Mouse (Mus musculus): ENCODE measurements at regions not wholly inside any gene's neighbourhood (a gene's known extent, or its start where the extent isn't known, plus 50 kb on each side); places are given as distances from the start of the nearest gene placed in this dataset.
A peak's percentile ranks its signal among the peaks of the same experiment; 100 is the strongest.

GRCm38 (mm10) chr7:136501855-136502847 lies 392.3 kb upstream of the Mgmt start:
- Histone ChIP-seq H3K36me3 (no peaks in the 10 kb centered on the region), H3K27ac (no peak overlapping the region), H3K9ac (no peak overlapping the region), H3K9me3 (no peaks in the 10 kb centered on the region), H3K27me3 (peaks cover 45% of the 10 kb centered on the region), H3K4me1 (peaks cover 9% of the 10 kb centered on the region), H3K4me2 (peak overlapping the region; percentile 26), H3K4me3 (no peak overlapping the region)
- peak; percentile 31; the same call in 1 of the 2 replicates for ATAC-seq (ENCODE audit: borderline replicate concordance, extremely low read depth, low FRiP score, low TSS enrichment)
- WGBS: 27% methylated on average over 32 of the region's 32 CpGs

GRCm38 (mm10) chr7:136511389-136511788 lies 383.0 kb upstream of the Mgmt start:
- WGBS: 70% methylated on average over 6 of the region's 6 CpGs
- H3K27ac ChIP-seq: no peak overlapping the region
- H3K4me2 ChIP-seq: no peak overlapping the region
- ATAC-seq (ENCODE audit: borderline replicate concordance, extremely low read depth, low FRiP score, low TSS enrichment): no peak
- H3K4me1 ChIP-seq: no peaks in the 10 kb centered on the region
- H3K9ac ChIP-seq: no peak overlapping the region
- H3K9me3 ChIP-seq: no peaks in the 10 kb centered on the region
- H3K4me3 ChIP-seq: no peak overlapping the region
- H3K27me3 ChIP-seq: no peaks in the 10 kb centered on the region
- H3K36me3 ChIP-seq: no peaks in the 10 kb centered on the region

- H3K27ac ChIP-seq: no peak overlapping the region
- no peaks in the 10 kb centered on the region; the same call in 1 of the 2 replicates for H3K27me3 ChIP-seq
- H3K4me1 ChIP-seq: no peaks in the 10 kb centered on the region
- WGBS: 42% methylated on average over 1 of the region's 1 CpGs
- H3K36me3 ChIP-seq: no peaks in the 10 kb centered on the region
- no peak overlapping the region for H3K4me3 ChIP-seq
- H3K9ac ChIP-seq: no peak overlapping the region
- H3K9me3 ChIP-seq: no peaks in the 10 kb centered on the region
- H3K4me2 ChIP-seq: no peak overlapping the region
- no peak for ATAC-seq (ENCODE audit: borderline replicate concordance, extremely low read depth, low FRiP score, low TSS enrichment)
Observed at GRCm38 (mm10) chr7:136515376-136515775, 379.0 kb upstream of the Mgmt start.

- Histone ChIP-seq H3K4me2 (no peak overlapping the region), H3K4me3 (no peak overlapping the region), H3K36me3 (no peaks in the 10 kb centered on the region), H3K4me1 (no peaks in the 10 kb centered on the region), H3K27ac (no peak overlapping the region), H3K27me3 (no peaks in the 10 kb centered on the region), H3K9ac (no peak overlapping the region), H3K9me3 (no peaks in the 10 kb centered on the region)
- ATAC-seq (ENCODE audit: borderline replicate concordance, extremely low read depth, low FRiP score, low TSS enrichment): no peak
- 82% methylated on average over 9 of the region's 9 CpGs for WGBS
Observed at GRCm38 (mm10) chr7:136525821-136526220, 368.6 kb upstream of the Mgmt start.

GRCm38 (mm10) chr7:136530006-136530785 lies 364.2 kb upstream of the Mgmt start:
- Histone ChIP-seq H3K27ac (no peak overlapping the region), H3K4me2 (no peak overlapping the region), H3K27me3 (no peaks in the 10 kb centered on the region), H3K4me1 (no peaks in the 10 kb centered on the region), H3K9me3 (no peaks in the 10 kb centered on the region), H3K4me3 (no peak overlapping the region), H3K36me3 (no peaks in the 10 kb centered on the region), H3K9ac (no peak overlapping the region)
- no peak for ATAC-seq (ENCODE audit: borderline replicate concordance, extremely low read depth, low FRiP score, low TSS enrichment)
- 76% methylated on average over 8 of the region's 8 CpGs for WGBS

GRCm38 (mm10) chr7:136531301-136531700 lies 363.1 kb upstream of the Mgmt start:
- H3K4me1 ChIP-seq: no peaks in the 10 kb centered on the region
- no peaks in the 10 kb centered on the region for H3K36me3 ChIP-seq
- no peak overlapping the region for H3K27ac ChIP-seq
- H3K9ac ChIP-seq: no peak overlapping the region
- H3K4me2 ChIP-seq: no peak overlapping the region
- H3K4me3 ChIP-seq: no peak overlapping the region
- no peaks in the 10 kb centered on the region for H3K9me3 ChIP-seq
- ATAC-seq (ENCODE audit: borderline replicate concordance, extremely low read depth, low FRiP score, low TSS enrichment): no peak
- WGBS: 45% methylated on average over 7 of the region's 7 CpGs
- no peaks in the 10 kb centered on the region for H3K27me3 ChIP-seq

GRCm38 (mm10) chr7:136541876-136542655 lies 352.3 kb upstream of the Mgmt start:
- Histone ChIP-seq H3K4me1 (no peaks in the 10 kb centered on the region), H3K36me3 (no peaks in the 10 kb centered on the region), H3K4me2 (no peak overlapping the region), H3K9ac (no peak overlapping the region), H3K27ac (no peak overlapping the region), H3K9me3 (no peaks in the 10 kb centered on the region), H3K4me3 (no peak overlapping the region), H3K27me3 (no peaks in the 10 kb centered on the region)
- ATAC-seq (ENCODE audit: borderline replicate concordance, extremely low read depth, low FRiP score, low TSS enrichment): no peak

GRCm38 (mm10) chr7:136542896-136543295 lies 351.5 kb upstream of the Mgmt start:
- Histone ChIP-seq H3K9me3 (no peaks in the 10 kb centered on the region), H3K4me1 (peaks cover 1% of the 10 kb centered on the region; the same call in 1 of the 2 replicates), H3K27me3 (no peaks in the 10 kb centered on the region), H3K4me2 (no peak overlapping the region), H3K36me3 (no peaks in the 10 kb centered on the region), H3K4me3 (no peak overlapping the region), H3K27ac (no peak overlapping the region), H3K9ac (no peak overlapping the region)
- 70% methylated on average over 7 of the region's 7 CpGs for WGBS
- no peak for ATAC-seq (ENCODE audit: borderline replicate concordance, extremely low read depth, low FRiP score, low TSS enrichment)

- Histone ChIP-seq H3K4me3 (no peak overlapping the region), H3K27ac (no peak overlapping the region), H3K36me3 (no peaks in the 10 kb centered on the region), H3K4me2 (no peak overlapping the region), H3K9me3 (no peaks in the 10 kb centered on the region), H3K4me1 (peaks cover 5% of the 10 kb centered on the region; the same call in 1 of the 2 replicates), H3K27me3 (no peaks in the 10 kb centered on the region), H3K9ac (no peak overlapping the region)
- no peak for ATAC-seq (ENCODE audit: borderline replicate concordance, extremely low read depth, low FRiP score, low TSS enrichment)
- WGBS: 22% methylated on average over 3 of the region's 3 CpGs
Observed at GRCm38 (mm10) chr7:136547837-136548236, 346.6 kb upstream of the Mgmt start.

GRCm38 (mm10) chr7:136556436-136556835 lies 338.0 kb upstream of the Mgmt start:
- Histone ChIP-seq H3K9me3 (no peaks in the 10 kb centered on the region), H3K9ac (no peak overlapping the region), H3K4me1 (peaks cover 8% of the 10 kb centered on the region; the same call in 1 of the 2 replicates), H3K27ac (no peak overlapping the region), H3K4me3 (no peak overlapping the region), H3K27me3 (peaks cover 3% of the 10 kb centered on the region; the same call in 1 of the 2 replicates), H3K36me3 (no peaks in the 10 kb centered on the region), H3K4me2 (no peak overlapping the region)
- 4% methylated on average over 4 of the region's 4 CpGs for WGBS
- ATAC-seq (ENCODE audit: borderline replicate concordance, extremely low read depth, low FRiP score, low TSS enrichment): no peak

- peaks cover 3% of the 10 kb centered on the region; the same call in 1 of the 2 replicates for H3K27me3 ChIP-seq
- H3K4me1 ChIP-seq: peaks cover 8% of the 10 kb centered on the region; the same call in 1 of the 2 replicates
- no peak overlapping the region for H3K27ac ChIP-seq
- H3K4me3 ChIP-seq: no peak overlapping the region
- H3K9ac ChIP-seq: no peak overlapping the region
- no peak overlapping the region for H3K4me2 ChIP-seq
- 69% methylated on average over 6 of the region's 6 CpGs for WGBS
- H3K9me3 ChIP-seq: no peaks in the 10 kb centered on the region
- ATAC-seq (ENCODE audit: borderline replicate concordance, extremely low read depth, low FRiP score, low TSS enrichment): no peak
- no peaks in the 10 kb centered on the region for H3K36me3 ChIP-seq
Observed at GRCm38 (mm10) chr7:136559536-136559935, 334.9 kb upstream of the Mgmt start.
